Mouse (Mus musculus) gastrocnemius, adult 18-20 months (tissue): ENCODE results near the gene Rpl9-ps1. TPM values are rescaled to one million over a fixed set of nuclear protein-coding genes. Genes with fewer than 3 reads are reported as not detected.

Experiments used
- DNase-seq: peaks from one replicate; pipeline ENCODE4 v3.0.0; 2021; ENCODE audit warnings: low spot score
- total RNA-seq, 2 experiments: library from RNA; stranded (reverse); gene quantifications; 2 replicates each; pipeline ENCODE4 v1.2.3; 2021

Gene Rpl9-ps1
- total RNA-seq, 2 experiments from 2014 or later: not detected

GRCm38 (mm10) chr11:83623586-83623985 lies 21.8 kb downstream of the Rpl9-ps1 start:
- DNase-seq: no peak

- no peak for DNase-seq
These were observed 26.4 kb downstream of the Rpl9-ps1 start for GRCm38 (mm10) chr11:83619037-83619436.

- no peak for DNase-seq
These were observed 27.2 kb downstream of the Rpl9-ps1 start for GRCm38 (mm10) chr11:83618238-83618637.

GRCm38 (mm10) chr11:83616586-83616985 lies 28.8 kb downstream of the Rpl9-ps1 start:
- no peak for DNase-seq

- DNase-seq: no peak
These were observed 34.5 kb downstream of the Rpl9-ps1 start for GRCm38 (mm10) chr11:83610900-83611299.

- DNase-seq: no peak
These were observed 39.0 kb downstream of the Rpl9-ps1 start for GRCm38 (mm10) chr11:83606396-83606795.

GRCm38 (mm10) chr11:83605535-83605934 lies 39.9 kb downstream of the Rpl9-ps1 start:
- no peak for DNase-seq

GRCm38 (mm10) chr11:83604698-83605097 lies 40.7 kb downstream of the Rpl9-ps1 start:
- no peak for DNase-seq

GRCm38 (mm10) chr11:83603399-83603798 lies 42.0 kb downstream of the Rpl9-ps1 start:
- no peak for DNase-seq

GRCm38 (mm10) chr11:83600576-83600975 lies 44.8 kb downstream of the Rpl9-ps1 start:
- DNase-seq: no peak

- no peak for DNase-seq
These were observed 46.4 kb downstream of the Rpl9-ps1 start for GRCm38 (mm10) chr11:83598991-83599390.

- no peak for DNase-seq
These were observed 47.1 kb downstream of the Rpl9-ps1 start for GRCm38 (mm10) chr11:83598207-83598837.

GRCm38 (mm10) chr11:83597796-83598195 lies 47.6 kb downstream of the Rpl9-ps1 start:
- DNase-seq: no peak

- no peak for DNase-seq
These were observed 49.6 kb downstream of the Rpl9-ps1 start for GRCm38 (mm10) chr11:83595669-83596455.

Other genes starting within 250 kb of the Rpl9-ps1 start
- gene Rasl10b, start 236.5 kb downstream of the Rpl9-ps1 start, total RNA-seq: under 1 TPM; 0.48 to 0.90 TPM
- not detected for gene Gas2l2, start 216.2 kb downstream of the Rpl9-ps1 start, total RNA-seq
- gene 1700020L24Rik, start 207.9 kb downstream of the Rpl9-ps1 start, total RNA-seq: not detected
- 1 to 10 TPM; 1.4 TPM for gene Mmp28, start 182.6 kb downstream of the Rpl9-ps1 start, total RNA-seq
- 10 to 100 TPM; 18.6 to 21.3 TPM for gene Taf15, start 172.5 kb downstream of the Rpl9-ps1 start, total RNA-seq
- not detected for gene Heatr9, start 123.4 kb downstream of the Rpl9-ps1 start, total RNA-seq
- gene Ccl5, start 115.1 kb downstream of the Rpl9-ps1 start, total RNA-seq: not detected
- 1 to 10 TPM; 2.4 to 3.0 TPM for gene Ccl9, start 67.0 kb downstream of the Rpl9-ps1 start, total RNA-seq
- gene Ccl6, start 52.5 kb downstream of the Rpl9-ps1 start, total RNA-seq: 1 to 10 TPM; 3.8 to 6.5 TPM
- not detected for gene Ccl3, start 3.7 kb upstream of the Rpl9-ps1 start, total RNA-seq
- gene Ccl4, start 17.0 kb upstream of the Rpl9-ps1 start, total RNA-seq: not detected
- gene Wfdc17, start 58.4 kb upstream of the Rpl9-ps1 start, total RNA-seq: under 1 TPM in 1 of 2 experiments, not detected in 1; 0.78 TPM
- not detected for gene Wfdc18, start 63.4 kb upstream of the Rpl9-ps1 start, total RNA-seq
- under 1 TPM in 1 of 2 experiments, not detected in 1; 0.62 TPM for gene Wfdc21, start 101.3 kb upstream of the Rpl9-ps1 start, total RNA-seq
- 10 to 100 TPM in 1 of 2 experiments, 1 to 10 TPM in 1; 8.5 to 10.7 TPM for gene Heatr6, start 108.1 kb upstream of the Rpl9-ps1 start, total RNA-seq
- not detected for gene Hnf1b, start 204.4 kb upstream of the Rpl9-ps1 start, total RNA-seq